Mouse (Mus musculus) heart, adult 18-20 months (tissue): ENCODE data around the gene Map3k3. TPM values are rescaled to one million over a fixed set of nuclear protein-coding genes. Genes with fewer than 3 reads are reported as not detected.
"Not testable (repeated sequence)": the region's sequence is repeated elsewhere in the genome, so short reads cannot be mapped to it uniquely, and the experiment has no call there.

Experiments used
- DNase-seq, 2 experiments: peaks; one replicate each; pipeline ENCODE4 v3.0.0; 2021 to 2022; ENCODE audit warnings: mixed read lengths in 1 of 2
- total RNA-seq, 2 experiments: library from RNA; stranded (reverse); gene quantifications; 2 replicates each; pipeline ENCODE4 v1.2.3; 2021

Gene Map3k3
- total RNA-seq, 2 experiments from 2014 or later = 35.0 to 37.3 TPM

DNA sequence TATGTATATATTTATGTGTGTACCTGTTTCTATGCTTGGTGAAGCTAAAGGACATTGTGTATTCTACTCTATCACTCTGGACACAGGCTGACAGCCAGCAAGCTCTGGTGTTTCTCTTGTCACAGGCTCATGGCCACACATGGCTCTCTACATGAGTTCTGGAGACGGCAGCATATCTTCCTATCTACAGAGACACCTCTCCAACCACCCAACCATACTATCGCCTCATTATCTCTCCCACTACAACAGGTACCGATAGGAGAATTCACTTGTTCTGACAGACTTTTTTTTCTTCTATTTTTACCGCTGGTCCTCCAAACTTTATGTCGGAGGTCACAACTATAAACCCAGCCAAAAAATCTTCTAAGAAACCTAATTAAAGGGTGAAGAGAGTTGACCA is 107.8 kb downstream of the Map3k3 start:
- DNase-seq = no peak

DNA sequence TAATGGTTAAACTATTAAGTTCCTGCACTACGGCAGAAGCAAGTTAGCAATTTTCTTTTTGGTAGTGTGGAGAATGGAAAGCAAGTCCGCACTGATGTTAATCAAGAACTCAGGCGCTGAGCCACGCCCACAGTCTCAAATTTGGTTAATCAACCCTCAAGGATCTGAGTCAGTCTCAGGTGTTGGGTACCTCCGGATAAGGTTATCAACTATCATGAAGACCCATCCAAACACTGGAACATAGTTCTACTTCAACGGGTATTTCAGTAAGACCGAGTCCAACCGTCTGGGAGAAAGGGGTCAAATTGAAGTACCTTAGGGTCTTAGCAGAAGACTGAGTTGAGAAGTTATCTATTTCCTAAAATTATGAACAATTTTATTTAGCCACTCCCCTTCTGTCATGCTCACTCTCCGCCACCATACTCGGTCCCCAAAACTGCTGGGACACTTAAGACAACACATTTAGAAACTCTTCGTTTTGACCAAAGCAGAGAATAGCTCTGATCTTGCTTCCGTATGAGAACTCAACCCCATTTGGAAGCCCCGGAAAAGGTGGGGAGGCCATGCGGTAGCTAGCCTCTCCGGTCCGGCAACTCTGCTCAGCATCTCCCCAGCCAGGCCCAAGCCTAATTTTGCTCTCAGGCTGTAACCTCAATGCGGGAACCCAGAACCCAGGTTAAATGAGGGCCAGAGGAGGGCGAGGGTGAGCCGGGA is 108.4 kb downstream of the Map3k3 start:
- no peak for DNase-seq

DNA sequence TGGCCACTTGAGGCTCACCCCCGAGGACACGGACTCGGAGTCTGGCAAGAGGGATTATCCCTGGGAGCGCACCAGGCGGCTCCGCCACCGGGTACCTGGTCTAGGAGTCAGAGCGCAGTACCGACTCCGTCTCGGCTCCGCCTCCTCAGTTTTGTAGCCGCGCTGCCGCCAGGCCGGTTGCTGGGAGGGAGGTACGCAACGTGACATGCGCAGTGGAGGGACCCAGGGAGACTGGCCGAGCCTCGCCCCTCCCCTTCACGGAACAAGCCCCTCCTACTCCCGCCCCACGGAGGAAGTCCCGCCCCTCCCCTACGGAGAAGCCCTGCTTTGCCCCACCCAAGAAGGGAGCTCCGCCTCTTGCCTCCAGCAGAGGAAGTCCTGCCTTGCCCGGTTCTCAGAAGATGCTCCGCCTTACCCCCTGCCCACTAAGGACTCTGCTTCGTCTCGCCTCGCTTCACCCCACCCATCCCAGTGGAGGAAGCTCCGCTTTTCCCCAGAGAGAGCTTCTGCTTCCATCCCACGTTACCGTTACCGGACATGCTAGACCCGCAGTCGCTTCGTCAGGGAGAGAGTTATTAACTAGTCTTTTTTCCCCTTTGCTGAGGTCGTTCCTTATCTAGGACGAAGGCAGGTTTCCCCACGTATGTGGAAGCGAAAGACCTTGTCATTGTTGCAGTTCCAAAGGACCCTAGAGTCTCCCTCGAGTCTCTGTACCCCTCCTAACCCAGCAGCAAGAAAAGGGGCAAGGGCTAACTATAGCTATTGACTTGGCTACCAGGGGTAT is 109.2 kb downstream of the Map3k3 start:
- DNase-seq = peak; percentile 96 to 98

DNA sequence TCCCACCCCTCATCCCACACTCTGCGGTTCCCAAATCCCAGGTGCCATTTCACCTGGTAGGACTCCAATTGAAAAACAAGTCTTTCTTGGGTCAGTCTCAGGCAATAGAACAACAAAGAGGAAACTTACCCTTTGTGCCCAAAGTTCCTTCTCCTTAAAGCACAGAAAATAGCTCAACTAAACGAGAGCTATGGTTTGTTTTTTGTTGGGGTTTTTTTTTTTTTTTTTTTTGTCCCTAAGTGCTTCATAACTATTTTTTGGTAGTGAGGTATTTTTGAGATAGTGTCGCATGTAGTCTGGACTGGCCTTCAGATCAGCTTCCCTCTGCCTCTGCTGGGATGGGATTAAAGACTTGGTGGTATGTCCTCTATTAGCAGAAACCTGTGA is 109.7 kb downstream of the Map3k3 start:
- no peak for DNase-seq

DNA sequence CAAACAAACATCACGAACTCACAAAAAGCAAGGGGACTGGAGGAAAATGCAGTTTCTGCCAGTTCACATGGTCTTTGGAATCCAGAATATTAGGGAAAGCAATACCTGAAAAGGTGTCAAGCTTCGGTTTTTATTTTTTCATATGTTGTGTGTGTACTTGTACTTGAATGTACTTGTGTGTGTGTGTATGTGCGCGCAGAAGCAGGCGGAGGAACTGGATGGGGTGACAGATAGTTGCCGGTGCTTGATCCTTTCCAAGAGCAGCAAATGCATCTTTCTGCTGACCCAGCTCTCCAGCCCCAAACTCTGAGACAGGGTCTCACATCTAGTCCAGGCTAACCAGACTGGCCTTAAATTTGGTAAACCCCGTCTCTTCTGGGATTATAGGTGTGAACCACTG is 110.5 kb downstream of the Map3k3 start:
- DNase-seq = no peak

DNA sequence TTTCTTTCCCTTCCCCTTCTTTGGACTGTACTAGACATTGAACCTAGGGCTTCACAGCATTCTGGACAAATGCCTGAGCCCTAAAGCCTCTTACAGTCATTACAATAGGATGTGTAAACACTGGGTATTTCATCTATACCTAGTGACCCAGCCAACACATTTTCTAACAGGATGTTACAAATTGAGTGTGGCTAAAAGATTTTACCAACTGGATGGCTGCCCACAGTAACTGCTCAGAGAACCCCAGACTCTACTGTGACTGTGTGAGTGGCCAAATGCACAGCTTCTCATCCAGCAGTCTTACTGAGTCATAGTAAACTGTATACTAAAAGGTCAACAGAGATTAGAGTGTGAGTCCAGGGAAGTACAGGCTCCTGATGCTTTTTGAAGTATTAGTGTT is 110.9 kb downstream of the Map3k3 start:
- DNase-seq = no peak

DNA sequence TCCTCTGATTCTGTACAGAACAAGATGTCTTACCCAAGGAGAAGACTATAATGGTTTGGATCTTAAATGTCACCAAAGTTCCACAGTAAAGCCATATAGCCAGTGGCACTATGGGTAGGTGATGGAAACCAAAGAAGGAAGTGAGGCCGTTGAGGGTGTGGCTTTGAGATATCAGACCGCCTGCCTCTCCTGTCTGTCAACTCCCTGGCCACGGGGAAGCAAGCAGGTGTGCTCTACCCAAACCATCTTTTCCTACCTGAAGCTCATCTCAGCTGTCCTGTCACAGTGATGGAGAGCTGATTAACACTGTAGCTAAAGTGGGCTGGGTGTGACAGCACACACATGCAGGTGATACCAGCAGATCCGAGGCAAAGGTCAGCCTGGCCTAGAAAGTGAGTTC is 113.9 kb downstream of the Map3k3 start:
- DNase-seq = no peak

DNA sequence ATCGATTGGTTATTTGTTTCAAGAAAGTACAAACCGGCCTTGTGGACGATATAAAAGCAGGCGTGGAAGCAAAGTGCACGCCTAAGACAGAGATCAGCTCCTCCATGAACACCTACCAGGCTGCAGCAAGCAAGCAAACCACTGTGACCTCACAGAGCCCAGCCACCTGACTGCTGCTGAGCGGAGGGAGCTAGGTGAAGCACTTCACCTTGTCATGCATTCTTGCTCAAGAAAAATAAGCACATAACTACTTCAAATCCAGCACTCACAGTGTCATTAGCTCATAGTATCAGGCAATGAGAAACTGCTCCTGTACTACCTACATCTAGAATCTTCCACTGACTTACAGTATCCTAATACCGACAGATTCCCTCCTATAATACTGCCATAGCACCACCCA is 115.6 kb downstream of the Map3k3 start:
- not testable (repeated sequence) for DNase-seq

DNA sequence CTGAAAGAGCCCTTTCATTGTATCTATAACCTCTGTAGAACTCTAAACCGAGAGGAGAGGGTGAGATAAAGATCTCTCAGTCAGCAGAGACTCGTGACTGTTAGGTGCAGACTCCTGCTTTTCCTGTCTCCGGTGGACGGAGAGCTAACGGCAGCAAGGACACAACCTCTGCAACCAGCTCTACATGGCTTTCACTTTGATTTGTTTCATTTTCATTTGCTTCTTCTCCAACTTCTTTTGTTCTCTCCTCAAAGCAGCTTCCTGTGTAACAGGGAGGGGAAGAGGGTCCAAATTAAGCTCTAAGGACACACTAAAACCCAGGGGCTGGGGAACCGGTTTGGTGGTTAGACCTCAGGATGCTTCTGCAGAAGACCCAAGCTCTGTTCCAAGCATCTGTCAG is 116.3 kb downstream of the Map3k3 start:
- DNase-seq = no peak

DNA sequence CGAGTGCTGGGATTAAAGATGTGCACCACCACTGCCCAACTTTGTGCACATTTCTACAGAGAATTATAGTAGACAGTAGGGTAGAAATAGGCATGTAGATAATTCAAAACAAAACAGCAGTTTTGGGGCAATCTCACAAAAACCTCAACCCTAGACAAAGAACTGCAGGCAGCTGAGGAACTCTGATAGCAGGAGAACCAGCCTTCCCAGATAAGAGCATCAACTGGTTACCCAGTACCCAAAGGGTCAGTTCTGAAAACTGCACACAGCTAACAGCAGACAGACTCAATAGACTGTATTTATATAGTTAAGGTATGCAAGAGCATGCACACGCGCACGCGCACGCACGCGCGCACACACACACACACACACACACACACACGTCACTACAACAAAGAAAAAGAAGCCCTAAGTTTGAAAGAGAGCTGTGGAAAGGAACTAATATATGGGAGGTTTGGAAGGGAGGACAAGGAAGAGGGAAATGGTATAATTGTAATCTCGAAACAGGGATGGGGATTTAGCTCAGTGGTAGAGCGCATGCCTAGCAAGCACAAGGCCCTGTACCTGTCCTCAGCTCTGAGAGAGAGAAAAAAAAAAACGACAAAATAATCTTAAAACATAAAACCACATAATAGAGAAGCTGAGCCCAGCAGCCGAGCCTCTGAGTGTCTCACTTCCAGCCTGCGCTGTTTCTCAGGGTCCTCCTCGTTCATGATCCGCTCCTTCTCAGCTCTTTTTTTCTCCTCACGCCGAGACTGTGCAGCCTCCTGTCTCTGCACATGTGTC is 117.1 kb downstream of the Map3k3 start:
- DNase-seq = no peak

DNA sequence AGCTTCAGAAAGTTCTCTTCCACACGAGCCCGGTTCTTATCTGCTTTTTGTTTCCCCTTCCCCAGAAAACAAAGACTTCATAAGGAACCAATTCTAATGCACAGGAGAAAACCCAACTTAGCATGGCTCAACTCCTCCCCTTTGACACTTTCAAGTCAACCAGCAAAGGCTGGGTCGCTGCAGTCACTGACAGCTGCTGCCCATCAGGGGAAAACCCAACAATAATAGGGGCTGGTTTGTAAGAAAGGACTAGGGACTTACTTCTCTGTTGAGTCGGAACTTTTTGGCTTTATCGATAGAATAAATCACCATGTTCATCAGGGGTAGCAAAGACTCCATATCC is 117.7 kb downstream of the Map3k3 start, which contains the start of gene Strada:
TSS of gene Strada (minus strand) at position 46 of the 343 bp plus-strand sequence.
- no peak for DNase-seq

Other genes starting within 250 kb of the Map3k3 start
- 1 to 10 TPM; 6.9 to 9.0 TPM for gene Cyb561, start 131.3 kb upstream of the Map3k3 start, total RNA-seq
- gene Ace, start 116.7 kb upstream of the Map3k3 start, total RNA-seq = 10 to 100 TPM; 22.2 to 25.1 TPM
- not detected for gene Ace3, start 89.9 kb upstream of the Map3k3 start, total RNA-seq
- gene Kcnh6, start 76.5 kb upstream of the Map3k3 start, total RNA-seq = under 1 TPM in 1 of 2 experiments, not detected in 1; 0.15 TPM
- 10 to 100 TPM; 40.0 to 41.6 TPM for gene Dcaf7, start 47.7 kb upstream of the Map3k3 start, total RNA-seq
- gene Taco1, start 18.6 kb upstream of the Map3k3 start, total RNA-seq = 10 to 100 TPM; 65.6 to 68.9 TPM
- gene Gm10840, start 76.2 kb downstream of the Map3k3 start, total RNA-seq = not detected
- gene Limd2, start 76.2 kb downstream of the Map3k3 start, total RNA-seq = 10 to 100 TPM in 1 of 2 experiments, 1 to 10 TPM in 1; 3.5 to 12.3 TPM
- 1 to 10 TPM; 6.2 to 8.0 TPM for gene Strada, start 117.6 kb downstream of the Map3k3 start, total RNA-seq
- 10 to 100 TPM; 70.0 to 74.0 TPM for gene Ccdc47, start 131.7 kb downstream of the Map3k3 start, total RNA-seq
- 10 to 100 TPM; 24.1 to 26.7 TPM for gene Ddx42, start 132.3 kb downstream of the Map3k3 start, total RNA-seq
- gene Ftsj3, start 171.5 kb downstream of the Map3k3 start, total RNA-seq = 10 to 100 TPM; 19.5 to 23.2 TPM
- gene Psmc5, start 171.5 kb downstream of the Map3k3 start, total RNA-seq = 100 to 1,000 TPM; 109 TPM
- 10 to 100 TPM; 12.3 to 19.0 TPM for gene Smarcd2, start 188.4 kb downstream of the Map3k3 start, total RNA-seq
- gene Tcam1, start 192.1 kb downstream of the Map3k3 start, total RNA-seq = not detected
- not detected for gene Gh, start 217.3 kb downstream of the Map3k3 start, total RNA-seq
- gene Cd79b, start 230.1 kb downstream of the Map3k3 start, total RNA-seq = 10 to 100 TPM in 1 of 2 experiments, 1 to 10 TPM in 1; 2.0 to 14.1 TPM